Mouse (Mus musculus) testis, adult 2 months (tissue): ENCODE data around the gene Dpf1. TPM values are rescaled to one million over a fixed set of nuclear protein-coding genes. Genes with fewer than 3 reads are reported as not detected.

Source experiments
- H3K27ac ChIP-seq: fragments of 200-500 bp; 2 replicates; pipeline ENCODE4 v1.5.1; 2012; ENCODE audit warnings: low read depth, low read length; ENCODE audit not compliant: control insufficient read depth, insufficient read depth
- H3K27me3 ChIP-seq: fragments of 200-500 bp; 2 replicates; pipeline ENCODE4 v1.6.1; 2012; ENCODE audit warnings: mild to moderate bottlenecking, low read length, moderate library complexity; ENCODE audit not compliant: control insufficient read depth, insufficient read depth
- H3K36me3 ChIP-seq: fragments of 200-500 bp; 2 replicates; pipeline ENCODE4 v1.6.1; 2012; ENCODE audit warnings: mild to moderate bottlenecking, low read length; ENCODE audit not compliant: control insufficient read depth, insufficient read depth
- H3K4me1 ChIP-seq: fragments of 200-500 bp; 2 replicates; pipeline ENCODE4 v1.6.1; 2012; ENCODE audit warnings: low read length; ENCODE audit not compliant: control insufficient read depth, insufficient read depth
- H3K4me3 ChIP-seq: fragments of 200-500 bp; 2 replicates; pipeline ENCODE4 v1.5.1; 2012; ENCODE audit warnings: low read depth, mild to moderate bottlenecking, low read length, moderate library complexity, mixed read lengths; ENCODE audit not compliant: control insufficient read depth
- CTCF ChIP-seq: fragments of 200-500 bp; IDR thresholded peaks from 2 replicates; pipeline ENCODE4 v1.5.1; 2012; ENCODE audit warnings: low read depth, mild to moderate bottlenecking, inconsistent platforms, low read length, moderate library complexity; ENCODE audit not compliant: control insufficient read depth, insufficient read depth, insufficient replicate concordance
- POLR2A ChIP-seq: fragments of 200-500 bp; IDR thresholded peaks from 2 replicates; pipeline ENCODE4 v1.6.1; 2012; ENCODE audit warnings: low read depth, mild to moderate bottlenecking, inconsistent platforms, low read length, moderate library complexity; ENCODE audit not compliant: control insufficient read depth
- polyA plus RNA-seq: library from polyadenylated mRNA; depleted of rRNA; stranded (reverse); fragments of >200 nt; gene quantifications from 2 replicates; pipeline ENCODE4 v1.2.3, GENCODE M21; 2012

Gene Dpf1
- polyA plus RNA-seq, 1 experiment: 8.0 TPM

DNA sequence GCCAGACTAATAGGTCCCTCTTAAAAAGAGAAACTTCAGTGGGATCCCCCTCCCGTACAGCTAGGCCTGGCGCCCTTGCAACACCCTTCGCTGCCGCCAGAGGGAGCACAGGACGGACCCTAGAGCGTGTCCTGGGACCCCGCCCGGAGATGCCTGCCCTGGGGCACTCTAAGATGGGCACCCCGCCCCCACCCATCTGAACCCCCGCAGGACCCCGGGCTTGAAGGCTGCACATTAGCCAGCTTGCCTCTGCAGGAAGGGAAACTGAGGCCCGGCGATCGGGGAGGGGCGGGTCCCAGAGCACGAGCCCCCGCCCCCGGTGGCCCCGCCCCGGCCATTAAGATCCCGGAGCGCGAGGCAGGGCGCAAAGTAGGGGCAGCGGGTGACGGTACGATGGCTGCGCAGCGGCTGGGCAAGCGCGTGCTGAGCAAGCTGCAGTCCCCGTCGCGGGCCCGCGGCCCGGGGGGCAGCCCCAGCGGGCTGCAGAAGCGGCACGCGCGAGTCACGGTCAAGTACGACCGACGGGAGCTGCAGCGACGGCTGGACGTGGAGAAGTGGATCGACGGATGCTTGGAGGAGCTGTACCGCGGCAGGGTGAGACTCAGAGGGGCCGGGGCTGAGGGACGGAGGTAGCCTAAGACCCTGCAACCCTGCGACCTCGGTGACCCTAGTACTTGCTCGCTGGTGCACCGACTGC, 14.7 kb upstream of the Dpf1 start, which contains the start of gene Ppp1r14a:
Gene Ppp1r14a, plus strand, starts transcription at position 367 of the 697 bp plus-strand sequence.
- TF ChIP-seq CTCF: peak; percentile 82
- peak; percentile 61 for TF ChIP-seq POLR2A
- Histone ChIP-seq H3K27me3 (no peaks in the 10 kb centered on the region), H3K27ac (peak within 1 kb of the TSS; percentile 50), H3K4me3 (peak within 1 kb of the TSS; percentile 67), H3K4me1 (peaks cover 14% of the 10 kb centered on the region), H3K36me3 (no peaks in the 10 kb centered on the region)

DNA sequence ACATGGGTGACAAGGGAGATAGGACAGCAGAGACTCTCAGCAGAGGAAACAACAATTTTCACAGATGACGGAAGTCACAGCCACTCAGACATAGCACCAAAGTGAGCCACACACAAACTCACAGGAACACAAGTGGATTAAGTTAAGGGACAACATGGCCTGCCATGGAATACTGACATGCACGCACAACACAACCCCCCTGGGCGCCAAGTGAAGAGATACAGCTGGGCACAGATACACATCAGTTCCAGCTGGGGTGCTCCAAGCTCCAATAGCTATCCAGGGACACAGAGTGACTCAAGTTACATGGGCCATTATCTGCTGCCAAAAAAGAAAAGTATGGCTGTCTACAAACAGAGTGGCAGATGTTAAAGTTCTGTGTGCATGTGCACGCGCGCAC, 13.9 kb upstream of the Dpf1 start:
- Histone ChIP-seq H3K27ac (peak overlapping the region; percentile 50), H3K27me3 (no peaks in the 10 kb centered on the region), H3K36me3 (no peaks in the 10 kb centered on the region), H3K4me1 (peaks cover 14% of the 10 kb centered on the region), H3K4me3 (peak overlapping the region; percentile 67)
- TF ChIP-seq CTCF (no peak), POLR2A (no peak)

DNA sequence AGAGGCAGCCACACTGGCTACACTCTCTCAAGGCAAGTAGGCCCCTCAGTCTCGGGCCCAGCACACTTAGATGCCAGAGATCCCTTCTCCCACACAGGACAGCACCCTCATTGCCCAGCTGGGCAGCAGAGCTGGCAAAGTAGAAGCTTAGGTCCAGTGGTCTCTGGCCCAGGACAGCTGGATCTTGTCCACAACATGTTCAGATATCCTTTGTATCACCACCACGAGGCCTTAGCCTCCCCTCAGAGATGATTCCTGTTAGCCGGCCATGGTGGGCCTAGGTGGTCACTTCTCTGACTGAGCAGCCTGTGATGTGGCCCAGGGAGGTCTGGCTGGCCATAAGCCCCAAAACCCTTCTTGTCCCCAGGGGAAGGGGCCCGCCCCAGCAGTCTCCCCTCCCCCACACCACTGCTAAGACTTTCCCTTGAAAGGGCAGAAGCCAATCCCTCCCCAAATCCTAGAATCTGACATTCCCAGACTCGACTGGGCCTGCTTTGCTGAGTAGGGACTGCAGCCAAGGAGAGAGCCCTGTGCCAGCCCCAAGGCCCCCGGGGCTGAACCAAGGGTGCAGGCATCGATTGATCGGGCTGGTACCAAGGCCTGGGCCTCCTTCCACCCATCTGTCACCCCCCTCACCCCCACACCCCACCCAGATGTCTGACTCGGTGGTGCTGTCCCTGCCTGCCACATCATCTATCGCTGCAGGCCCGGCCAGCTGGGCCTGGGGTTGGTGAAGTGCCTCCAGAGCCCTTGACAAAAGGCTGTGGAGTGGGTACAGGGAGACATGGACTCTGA, 12.9 kb upstream of the Dpf1 start:
- H3K36me3 ChIP-seq: no peaks in the 10 kb centered on the region
- TF ChIP-seq CTCF: no peak
- TF ChIP-seq POLR2A: no peak
- H3K4me3 ChIP-seq: no peak overlapping the region
- peak overlapping the region; percentile 47 for H3K27ac ChIP-seq
- H3K27me3 ChIP-seq: no peaks in the 10 kb centered on the region
- H3K4me1 ChIP-seq: peaks cover 16% of the 10 kb centered on the region

DNA sequence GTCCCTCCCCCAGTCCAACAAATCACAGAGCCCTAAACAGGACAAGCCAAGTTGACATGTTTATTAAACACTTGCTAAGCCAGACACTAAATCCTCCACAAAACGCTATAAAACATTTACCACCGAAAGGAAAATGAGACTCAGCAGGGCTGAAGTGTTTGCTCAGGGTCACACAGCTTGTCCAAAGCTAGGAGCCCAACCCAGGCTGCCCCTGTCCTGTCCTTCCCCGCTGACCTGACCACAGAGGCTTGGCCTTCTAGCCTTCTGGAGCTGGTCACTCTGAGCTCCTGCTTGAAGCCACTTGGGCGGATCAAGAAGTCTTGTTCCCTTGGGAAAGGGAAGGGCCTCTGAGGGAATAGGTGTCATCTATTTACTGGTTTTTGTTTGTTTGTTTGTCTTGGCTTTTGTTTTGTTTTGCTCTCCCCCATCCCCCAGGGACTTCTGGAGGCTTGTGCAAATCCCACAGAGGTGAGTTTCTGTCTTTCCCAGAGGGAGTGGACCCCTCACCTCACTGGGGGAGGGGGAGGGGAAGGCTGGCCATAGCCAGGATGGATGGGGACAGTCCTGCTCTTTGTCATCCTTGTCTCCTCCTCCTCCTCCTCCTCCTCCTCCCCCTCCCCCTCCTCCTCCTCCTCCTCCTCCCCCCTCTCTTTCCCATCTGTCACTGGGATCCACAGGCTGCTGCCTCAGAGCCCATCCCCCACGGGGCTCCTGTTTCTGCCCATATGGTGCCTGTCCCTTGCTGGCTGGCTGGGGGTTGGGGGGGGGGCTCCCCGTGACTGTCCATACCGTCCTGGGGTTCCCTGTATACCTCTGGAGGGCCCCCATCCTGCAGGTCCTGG, 11.9 kb upstream of the Dpf1 start:
- no peak overlapping the region for H3K4me3 ChIP-seq

DNA sequence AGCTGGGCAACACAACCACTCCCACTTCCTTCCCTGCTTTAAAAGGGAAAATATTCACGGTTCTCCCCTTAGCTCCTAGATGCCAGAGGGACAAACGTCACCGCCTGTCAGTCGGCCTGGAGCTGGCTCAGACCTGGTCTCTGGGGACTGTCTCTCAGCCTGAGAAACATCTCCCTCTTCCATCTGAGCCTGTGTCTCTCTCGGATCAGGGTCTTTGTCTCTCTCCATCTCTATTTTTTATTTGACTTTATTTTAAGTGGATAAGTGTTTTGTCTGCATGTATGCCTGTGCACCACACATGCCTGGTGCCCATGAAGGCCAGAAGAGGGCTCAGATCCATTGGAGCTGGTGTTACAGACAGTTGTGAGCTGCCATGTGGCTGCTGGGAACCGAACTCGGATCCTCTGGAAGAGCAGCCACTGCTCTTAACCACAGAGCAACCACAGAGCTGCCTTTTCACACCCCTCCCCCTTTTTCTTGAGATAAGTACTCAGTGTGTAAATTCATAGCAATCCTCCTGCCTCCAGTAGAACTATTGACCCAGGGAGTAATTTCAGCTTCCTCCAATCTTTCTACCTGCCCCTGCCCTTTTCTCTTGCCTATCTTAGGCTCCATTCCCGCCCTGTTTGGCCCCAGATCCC, 11.2 kb upstream of the Dpf1 start:
- Histone ChIP-seq H3K36me3 (no peaks in the 10 kb centered on the region), H3K27me3 (no peaks in the 10 kb centered on the region), H3K4me3 (no peak overlapping the region), H3K27ac (peak overlapping the region; percentile 66), H3K4me1 (peaks cover 23% of the 10 kb centered on the region)
- TF ChIP-seq POLR2A (no peak), CTCF (no peak)

More for the DNA sequence above, 11.9 kb upstream of the Dpf1 start:
- Histone ChIP-seq H3K27me3 (no peaks in the 10 kb centered on the region), H3K27ac (peak overlapping the region; percentile 32), H3K36me3 (no peaks in the 10 kb centered on the region), H3K4me1 (peaks cover 21% of the 10 kb centered on the region)
- TF ChIP-seq POLR2A: no peak
- no peak for TF ChIP-seq CTCF

DNA sequence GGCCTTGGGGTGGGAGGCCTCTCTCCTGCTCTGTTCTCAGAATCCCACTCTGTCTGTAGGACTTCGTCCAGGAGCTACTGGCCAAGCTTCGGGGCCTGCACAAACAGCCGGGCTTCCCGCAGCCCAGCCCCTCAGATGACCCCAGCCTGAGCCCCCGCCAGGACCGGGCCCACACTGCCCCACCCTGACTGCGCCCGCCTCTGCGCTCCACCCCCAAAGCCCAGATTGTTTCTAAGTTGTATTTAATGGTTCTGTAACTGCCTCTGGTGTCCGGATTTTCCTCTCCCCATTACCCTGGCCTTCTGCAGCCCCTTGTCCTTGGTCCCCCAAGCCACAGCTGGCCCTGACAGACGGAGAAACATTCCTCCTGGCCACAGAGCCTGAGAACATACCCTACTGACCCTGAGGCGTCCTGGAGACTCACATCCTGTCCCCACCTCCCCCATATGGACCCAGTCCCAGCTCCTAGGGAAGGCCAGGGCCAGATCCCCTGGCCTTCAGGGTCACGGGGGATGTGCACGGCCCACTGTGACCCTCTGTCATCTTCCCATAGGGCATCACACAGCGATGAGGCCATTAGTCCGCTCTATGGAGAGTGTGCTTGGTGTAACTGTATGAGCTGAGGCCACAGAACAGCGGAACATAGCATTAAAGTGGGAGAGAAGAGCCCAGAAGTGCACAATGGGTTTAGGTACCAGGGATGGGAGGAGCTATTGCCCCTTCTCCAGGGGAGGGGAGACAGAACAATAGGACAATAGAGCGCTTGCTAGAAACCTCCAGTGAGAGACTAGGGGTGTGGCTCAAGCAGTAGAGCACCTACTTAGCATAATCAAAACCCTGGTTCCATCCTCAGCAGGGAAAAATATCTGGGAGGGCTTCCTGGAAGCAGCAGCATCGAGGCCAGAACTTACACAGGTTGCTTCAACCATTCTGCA, 10.4 kb upstream of the Dpf1 start:
- Histone ChIP-seq H3K27ac (peak overlapping the region; percentile 66), H3K4me3 (no peak overlapping the region), H3K27me3 (no peaks in the 10 kb centered on the region), H3K4me1 (peaks cover 22% of the 10 kb centered on the region), H3K36me3 (no peaks in the 10 kb centered on the region)
- TF ChIP-seq CTCF (no peak), POLR2A (no peak)
